Mouse (Mus musculus): ENCODE measurements around the gene Gm4141.
"Not testable (repeated sequence)": the region's sequence is repeated elsewhere in the genome, so short reads cannot be mapped to it uniquely, and the experiment has no call there.

The Gm4141 gene

DNA sequence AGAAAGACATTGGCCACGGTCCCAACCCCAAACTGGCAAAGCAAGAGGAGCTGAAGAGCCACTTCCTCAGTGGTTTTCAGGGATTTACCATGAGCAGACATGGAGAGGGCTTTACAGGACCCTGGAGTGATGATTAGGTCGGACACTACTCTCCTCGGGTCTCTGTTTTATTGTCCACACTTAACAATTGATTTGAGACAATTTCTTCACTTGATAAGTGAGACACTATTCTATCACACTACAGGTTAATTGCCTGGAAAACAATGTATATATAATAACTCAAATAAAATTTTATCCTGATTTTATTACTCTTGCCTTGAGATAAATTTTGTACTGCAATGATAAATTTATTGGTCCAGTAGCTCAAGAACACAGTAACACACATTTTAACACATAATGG lies at the start of gene Gm4141:
Gene Gm4141 (minus strand): TSS at position 101 of the 400 bp plus-strand sequence.
- not testable (repeated sequence) for DNase-seq

DNA sequence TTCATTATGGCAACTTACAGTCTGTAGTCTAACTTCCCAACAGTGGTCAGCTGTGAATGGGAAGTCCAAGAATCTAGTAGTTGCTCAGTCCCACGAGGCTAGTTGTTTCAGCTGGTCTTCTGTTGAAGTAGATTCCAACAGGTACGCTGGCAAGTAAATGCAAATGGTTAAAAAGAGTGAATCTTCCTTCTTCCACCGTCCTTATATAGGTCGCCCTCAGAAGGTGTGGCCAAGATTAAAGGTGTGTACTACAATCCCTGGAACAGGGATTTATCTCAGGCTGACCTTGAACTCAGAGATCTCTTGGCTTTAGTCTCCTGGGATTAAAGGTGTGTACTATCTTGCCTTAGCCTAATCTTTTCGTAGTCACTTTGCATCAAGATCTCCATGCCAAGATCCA lies 22.9 kb upstream of the Gm4141 start, which contains the start of gene Gm4513:
Gene Gm4513 (minus strand): TSS at position 101 of the 400 bp plus-strand sequence.
- DNase-seq, result not testable (repeated sequence)

GRCm38 (mm10) chr7:20545657-20546056 lies 30.4 kb downstream of the Gm4141 start, which contains the start of gene Gm5726:
Gm5726 (minus strand) TSS chr7:20545757.
- not testable (repeated sequence) for DNase-seq

- not testable (repeated sequence) for DNase-seq
Observed at GRCm38 (mm10) chr7:20533537-20533936, 42.5 kb downstream of the Gm4141 start, which contains the start of gene Vmn1r104. Vmn1r104 (plus strand) TSS chr7:20533837.
